Comparison of ENCODE assay signal across 9 mouse cellular contexts in genomic region chr1:161494343-161494742, GRCm38 (mm10). TPM values are rescaled to one million over a fixed set of nuclear protein-coding genes. Genes with fewer than 3 reads are reported as not detected.
DNase-seq lines count a peak whose midpoint lies in the region; ATAC-seq and TF ChIP-seq lines count a peak whose summit lies in the region.
"Had no signal": no experiment of that assay in that cellular context is flagged by ENCODE, and none has a peak within 500 bp of the region (broad histone marks: within the 10 kb centered on the region; RNA-seq: fewer than 3 reads in every experiment).

TSS of gene Tnfsf18 (plus strand) at chr1:161494655.

- no peak within 1 kb of the TSS for H3K4me3 ChIP-seq in hindbrain, postnatal 0 days (ENCODE audit: low read length)
- H3K4me3 ChIP-seq in lung, adult 2 months (replicated peaks; ENCODE audit: extremely low read depth, low read depth, low read length) = no peak within 1 kb of the TSS
- H3K4me3 ChIP-seq in stomach, embryonic 16.5 days (replicated peaks; ENCODE audit: low read length) = no peak within 1 kb of the TSS
- H3K4me3 ChIP-seq: left cerebral cortex, adult 2 months had no signal

- ATAC-seq in cerebellum, adult (ENCODE audit: insufficient number of reproducible peaks, low FRiP score, low TSS enrichment) = no peak
- no peak for ATAC-seq in hindbrain, postnatal 0 days
- ATAC-seq in stomach, embryonic 16.5 days (ENCODE audit: insufficient read depth, low FRiP score) = peak; percentile 58; the same call in 1 of the 2 replicates

- H3K36me3 ChIP-seq in hindbrain, postnatal 0 days (ENCODE audit: insufficient read depth, low read length) = no peaks in the 10 kb centered on the region
- H3K36me3 ChIP-seq in stomach, embryonic 16.5 days (ENCODE audit: control insufficient read depth, insufficient read depth, low read length) = no peaks in the 10 kb centered on the region

- H3K27me3 ChIP-seq in hindbrain, postnatal 0 days (ENCODE audit: insufficient read depth, low read length) = no peaks in the 10 kb centered on the region
- no peaks in the 10 kb centered on the region for H3K27me3 ChIP-seq in stomach, embryonic 16.5 days (ENCODE audit: control insufficient read depth, insufficient read depth, low read length)

- H3K27ac ChIP-seq in hindbrain, postnatal 0 days = no peak within 1 kb of the TSS
- no peak within 1 kb of the TSS for H3K27ac ChIP-seq in stomach, embryonic 16.5 days (ENCODE audit: low read length)
- H3K27ac ChIP-seq: left cerebral cortex, adult 2 months had no signal

- TF ChIP-seq POLR2A in lung, adult 2 months (IDR thresholded peaks at IDR 0.05; ENCODE audit: borderline replicate concordance, extremely low read depth, low read depth, low read length) = no peak

- no peak within 1 kb of the TSS for H3K4me2 ChIP-seq in hindbrain, postnatal 0 days (ENCODE audit: low read depth, low read length)
- H3K4me2 ChIP-seq in stomach, embryonic 16.5 days (ENCODE audit: low read depth, low read length) = no peak within 1 kb of the TSS

- H3K9me3 ChIP-seq in hindbrain, postnatal 0 days (ENCODE audit: low read length) = no peaks in the 10 kb centered on the region
- no peaks in the 10 kb centered on the region for H3K9me3 ChIP-seq in stomach, embryonic 16.5 days (replicated peaks; ENCODE audit: control insufficient read depth, low read length)

- H3K9ac ChIP-seq in hindbrain, postnatal 0 days (replicated peaks; ENCODE audit: low read length) = no peak within 1 kb of the TSS
- no peak within 1 kb of the TSS for H3K9ac ChIP-seq in stomach, embryonic 16.5 days (ENCODE audit: low read length)

- peak; percentile 5 to 26 for DNase-seq in cerebellum, adult 18-20 months
- peak; percentile 15 for DNase-seq in 3134 (ENCODE audit: extremely low read depth, insufficient read length, low spot score)
- peak; percentile 64 for DNase-seq in gastrocnemius, postnatal 10 days
- peak; percentile 68 for DNase-seq in hindbrain, postnatal 0 days (ENCODE audit: low spot score)
- DNase-seq in lung, adult 2 months = peak; percentile 16
- no peak for DNase-seq in B cell, adult 2 months

- 25% methylated on average over 8 of the region's 8 CpGs for WGBS in hindbrain, postnatal 0 days
- 1% methylated on average over 8 of the region's 8 CpGs for WGBS in lung, adult 2 months
- WGBS in stomach, embryonic 16.5 days = 30% methylated on average over 8 of the region's 8 CpGs

- no peaks in the 10 kb centered on the region for H3K4me1 ChIP-seq in hindbrain, postnatal 0 days (ENCODE audit: insufficient read depth, low read length)
- H3K4me1 ChIP-seq in lung, adult 2 months (ENCODE audit: control insufficient read depth, insufficient read depth, low read length) = peaks cover 4% of the 10 kb centered on the region
- H3K4me1 ChIP-seq in stomach, embryonic 16.5 days (ENCODE audit: control insufficient read depth, insufficient read depth, low read length) = 0 out of 2 replicates have a peak, but pooled peaks cover 6% of the 10 kb centered on the region

- TF ChIP-seq CTCF in hindbrain, postnatal 0 days (IDR thresholded peaks at IDR 0.05; ENCODE audit: low read depth) = no peak
- TF ChIP-seq CTCF in lung, adult 2 months (IDR thresholded peaks at IDR 0.05; ENCODE audit: insufficient read depth, low read length) = no peak

RNA-seq across cellular contexts. Expression of gene Tnfsf18, which starts in this region (rescaled TPM):
- not detected for total RNA-seq in gastrocnemius, postnatal 10 days (2021)
- 0.05 TPM in 1 of 2 replicates, not detected in the other for total RNA-seq in hindbrain, postnatal 0 days (2014; rRNA removed)
- polyA plus RNA-seq in hindbrain, postnatal 0 days (2015; fragmentation: Nextera tagmentation; extraction: Ambion mirVana) = not detected in 2 replicates
- not detected in 2 replicates for polyA plus RNA-seq in lung, adult 2 months (2012; rRNA removed)
- polyA plus RNA-seq in stomach, embryonic 16.5 days (2015; fragmentation: Nextera tagmentation; extraction: Ambion mirVana) = 0.14 TPM in 1 of 2 replicates, not detected in the other
- total RNA-seq: left cerebral cortex, adult 2 months had no signal

Comparison
In these comparisons a context has a peak if more than half of its experiments do, and no peak if none do; other contexts are left out.
1. Peak in DNase-seq in gastrocnemius, postnatal 10 days; RNA of the gene not detected or under 1 TPM.
2. Peak in DNase-seq in hindbrain, postnatal 0 days; RNA of the gene not detected or under 1 TPM.
3. Peak in DNase-seq in lung, adult 2 months; RNA of the gene not detected or under 1 TPM.
4. Peak in ATAC-seq in stomach, embryonic 16.5 days; RNA of the gene not detected or under 1 TPM.
5. DNase-seq: peak in cerebellum, adult 18-20 months (2 of 2) and 3134 (single experiment); none in B cell, adult 2 months (0 of 2).